Mouse (Mus musculus) intestine, postnatal 0 days (tissue): ENCODE measurements at regions not wholly inside any gene's neighbourhood (a gene's known extent, or its start where the extent isn't known, plus 50 kb on each side); places are given as distances from the start of the nearest gene placed in this dataset.

Experiments used
- ATAC-seq: fragments of 200-750 bp; cut with Nextera tagmentation; 2 replicates; pipeline ENCODE4 v1.8.0; 2017; ENCODE audit warnings: mild to moderate bottlenecking, moderate TSS enrichment, moderate library complexity
- H3K27ac ChIP-seq: fragments of 300-500 bp; sonication (generic); 2 replicates; pipeline ENCODE4 v1.5.1; 2014; ENCODE audit warnings: mild to moderate bottlenecking, low read depth, low read length, moderate library complexity
- H3K27me3 ChIP-seq: fragments of 300-500 bp; sonication (generic); replicated peaks from 2 replicates; pipeline ENCODE4 v1.6.1; 2014; ENCODE audit warnings: low read length, mixed read lengths; ENCODE audit not compliant: control insufficient read depth, insufficient read depth
- H3K36me3 ChIP-seq: fragments of 300-500 bp; sonication (generic); 2 replicates; pipeline ENCODE4 v1.6.1; 2014; ENCODE audit warnings: mild to moderate bottlenecking, moderate library complexity; ENCODE audit not compliant: control insufficient read depth, insufficient read depth
- H3K4me1 ChIP-seq: fragments of 300-500 bp; sonication (generic); replicated peaks from 2 replicates; pipeline ENCODE4 v1.6.1; 2014; ENCODE audit warnings: antibody characterized with exemption, low read length, mixed read lengths; ENCODE audit not compliant: control insufficient read depth, insufficient read depth
- H3K4me2 ChIP-seq: fragments of 300-500 bp; sonication (generic); replicated peaks from 2 replicates; pipeline ENCODE4 v1.6.1; 2014; ENCODE audit warnings: low read depth, mild to moderate bottlenecking, moderate library complexity
- H3K4me3 ChIP-seq: fragments of 300-500 bp; sonication (generic); 2 replicates; pipeline ENCODE4 v1.5.1; 2014; ENCODE audit warnings: low read depth, low read length
- H3K9ac ChIP-seq: fragments of 300-500 bp; sonication (generic); 2 replicates; pipeline ENCODE4 v1.6.1; 2014; ENCODE audit warnings: mild to moderate bottlenecking, low read depth, low read length
- H3K9me3 ChIP-seq: fragments of 300-500 bp; sonication (generic); 2 replicates; pipeline ENCODE4 v1.6.1; 2016; ENCODE audit warnings: mixed run types; ENCODE audit not compliant: control insufficient read depth
- CTCF ChIP-seq: sonication (generic); IDR thresholded peaks from 2 replicates; pipeline ENCODE4 v1.5.1; 2016; ENCODE audit warnings: low read depth, mild to moderate bottlenecking, control low read depth, antibody characterized with exemption, moderate library complexity
- WGBS: fragments of 180-500 bp; shearing (Covaris S2); extraction: QIAGEN DNeasy Blood & Tissue Kit; methylation state at CpG from one replicate; pipeline ENCODE4 v1.1.7; 2014; 5-methylcytosine and 5-hydroxymethylcytosine counted together

DNA sequence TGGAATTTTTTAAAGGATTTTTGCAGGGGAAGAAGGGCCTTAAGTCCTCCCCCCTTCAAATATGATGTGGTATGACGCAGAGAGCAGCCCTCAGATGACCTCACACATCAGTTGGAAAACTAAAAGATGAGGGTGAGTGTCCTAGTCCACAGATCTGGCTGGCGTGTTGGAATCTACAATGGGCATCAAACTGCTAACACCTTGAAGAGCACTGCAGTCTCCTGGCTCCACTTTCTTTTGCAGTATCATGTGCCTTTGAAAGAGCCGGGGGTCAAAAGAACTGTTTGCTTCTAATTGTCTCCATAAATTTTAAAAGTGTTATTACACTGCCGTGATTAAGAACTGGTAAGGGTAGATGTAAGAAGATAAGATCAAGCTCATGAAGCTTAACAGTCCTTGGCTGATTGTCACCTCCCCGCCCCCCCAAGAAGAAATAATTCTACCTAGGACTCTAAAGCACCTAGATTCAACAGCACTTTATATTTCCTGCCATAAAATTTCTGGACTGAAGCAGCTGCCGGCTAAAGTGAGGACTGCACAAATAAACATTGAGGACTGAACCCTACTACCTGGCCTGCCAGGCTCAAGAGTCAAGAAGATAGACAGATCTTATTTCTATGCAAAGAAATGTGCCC, 402.7 kb downstream of the Gsdmc2 start:
- Histone ChIP-seq H3K9ac (no peak overlapping the region), H3K4me3 (no peak overlapping the region), H3K9me3 (no peaks in the 10 kb centered on the region), H3K27me3 (no peaks in the 10 kb centered on the region), H3K36me3 (no peaks in the 10 kb centered on the region), H3K4me1 (no peaks in the 10 kb centered on the region), H3K4me2 (no peak overlapping the region), H3K27ac (no peak overlapping the region)
- no peak for ATAC-seq
- TF ChIP-seq CTCF, result no peak
- WGBS, result 41% methylated on average over 6 of the region's 6 CpGs

DNA sequence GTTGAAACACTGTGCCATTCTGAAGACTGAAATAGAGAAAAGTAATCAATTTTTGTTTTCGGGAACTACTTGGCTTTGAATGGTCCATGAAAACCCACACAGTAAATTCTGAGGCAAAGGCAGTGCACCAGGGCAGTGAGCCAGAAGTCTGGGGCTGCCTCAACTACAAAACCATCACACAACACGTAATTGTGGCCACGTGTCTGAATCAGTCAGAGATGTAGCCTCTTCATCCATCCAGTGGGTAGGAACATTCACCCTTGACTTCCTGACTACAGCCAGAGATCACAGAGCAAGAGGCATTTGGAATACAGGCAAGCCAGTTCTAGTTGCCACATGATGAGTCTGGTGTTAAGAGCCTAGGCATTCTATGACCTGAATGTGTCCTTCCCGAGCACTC, 432.3 kb downstream of the Gsdmc2 start:
- TF ChIP-seq CTCF, result no peak
- no peaks in the 10 kb centered on the region for H3K4me1 ChIP-seq

DNA sequence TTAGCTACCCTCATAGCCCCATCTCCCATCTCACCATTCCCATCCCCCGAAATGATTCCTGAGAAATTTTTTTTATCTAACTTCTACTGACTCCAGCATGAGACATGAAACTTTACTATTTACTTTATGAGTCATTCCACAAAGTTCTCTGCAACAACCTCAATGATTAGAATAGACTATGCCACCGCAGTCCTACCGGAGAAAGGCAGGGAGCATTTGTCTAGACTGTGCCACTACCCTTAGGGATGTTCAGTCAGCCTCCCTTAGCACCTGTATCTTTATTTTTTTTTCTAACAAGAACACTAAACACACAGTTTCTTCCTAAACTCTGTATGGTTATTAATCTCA, 433.2 kb downstream of the Gsdmc2 start:
- 68% methylated on average over 3 of the region's 3 CpGs for WGBS
- no peak for TF ChIP-seq CTCF
- Histone ChIP-seq H3K36me3 (no peaks in the 10 kb centered on the region), H3K4me1 (no peaks in the 10 kb centered on the region), H3K4me3 (no peak overlapping the region), H3K4me2 (no peak overlapping the region), H3K27ac (no peak overlapping the region), H3K9me3 (no peaks in the 10 kb centered on the region), H3K9ac (no peak overlapping the region), H3K27me3 (no peaks in the 10 kb centered on the region)
- no peak for ATAC-seq

More for the DNA sequence above, 432.3 kb downstream of the Gsdmc2 start:
- Histone ChIP-seq H3K36me3 (no peaks in the 10 kb centered on the region), H3K27ac (no peak overlapping the region), H3K4me2 (no peak overlapping the region), H3K27me3 (no peaks in the 10 kb centered on the region), H3K9ac (no peak overlapping the region), H3K9me3 (no peaks in the 10 kb centered on the region), H3K4me3 (no peak overlapping the region)
- WGBS, result 82% methylated on average over 4 of the region's 4 CpGs
- ATAC-seq, result no peak

- no peaks in the 10 kb centered on the region for H3K4me1 ChIP-seq
- no peaks in the 10 kb centered on the region for H3K36me3 ChIP-seq
- no peak for ATAC-seq
- H3K4me3 ChIP-seq, result no peak overlapping the region
- H3K9ac ChIP-seq, result no peak overlapping the region
- H3K27me3 ChIP-seq, result no peaks in the 10 kb centered on the region
- H3K4me2 ChIP-seq, result no peak overlapping the region
- no peak overlapping the region for H3K27ac ChIP-seq
- WGBS, result 60% methylated on average over 11 of the region's 11 CpGs
- TF ChIP-seq CTCF, result no peak
- H3K9me3 ChIP-seq, result no peaks in the 10 kb centered on the region
These were observed 433.8 kb downstream of the Gsdmc2 start for GRCm38 (mm10) chr15:63410994-63411770.

DNA sequence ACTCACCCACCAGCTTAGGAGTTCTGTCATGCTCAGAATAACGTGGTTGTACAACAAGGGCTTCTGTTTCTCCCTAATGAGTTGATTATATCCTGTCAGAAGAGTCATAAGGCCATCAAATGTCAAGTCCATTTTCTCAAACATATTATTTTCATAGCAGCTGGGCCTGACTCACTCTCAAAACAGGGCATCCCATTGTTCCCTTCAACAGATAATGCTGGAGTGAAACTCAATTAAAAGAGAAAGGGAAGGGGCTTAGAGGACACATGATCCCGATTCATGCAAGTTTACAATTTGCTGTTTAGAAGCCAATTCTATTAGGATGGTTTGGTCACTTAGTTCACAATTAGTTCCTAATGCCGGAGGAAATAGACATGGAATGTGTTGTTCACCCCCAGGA, 444.5 kb downstream of the Gsdmc2 start:
- WGBS, result 62% methylated on average over 3 of the region's 3 CpGs
- Histone ChIP-seq H3K27me3 (no peaks in the 10 kb centered on the region), H3K4me1 (no peaks in the 10 kb centered on the region), H3K4me3 (no peak overlapping the region), H3K9ac (no peak overlapping the region), H3K9me3 (no peaks in the 10 kb centered on the region), H3K36me3 (no peaks in the 10 kb centered on the region), H3K4me2 (no peak overlapping the region), H3K27ac (no peak overlapping the region)
- TF ChIP-seq CTCF, result no peak
- ATAC-seq, result no peak

GRCm38 (mm10) chr15:63400011-63400410, 445.0 kb downstream of the Gsdmc2 start:
- no peak overlapping the region for H3K9ac ChIP-seq
- no peaks in the 10 kb centered on the region for H3K27me3 ChIP-seq
- no peaks in the 10 kb centered on the region for H3K36me3 ChIP-seq
- ATAC-seq, result no peak
- TF ChIP-seq CTCF, result no peak
- H3K9me3 ChIP-seq, result no peaks in the 10 kb centered on the region
- no peak overlapping the region for H3K27ac ChIP-seq
- H3K4me1 ChIP-seq, result no peaks in the 10 kb centered on the region
- no peak overlapping the region for H3K4me2 ChIP-seq
- 71% methylated on average over 1 of the region's 1 CpGs for WGBS
- no peak overlapping the region for H3K4me3 ChIP-seq
